Mouse (Mus musculus): ENCODE measurements around the gene Draxin.
A peak's percentile ranks its signal among the peaks of the same experiment; 100 is the strongest.

GRCm38 (mm10) chr4:148083176-148083899 is 47.2 kb downstream of the Draxin start:
- TF ChIP-seq CTCF (IDR thresholded peaks at IDR 0.05 in 2 of 3, conservative IDR thresholded peaks at IDR 0.05 in 1 of 3; ENCODE audit: control insufficient read depth in 1 of 3, insufficient read depth in 1 of 3, low read depth in 2 of 3, low read length in 3 of 3, poor library complexity in 1 of 3, severe bottlenecking in 1 of 3) = no peak
- no peak for TF ChIP-seq ZMIZ1 (IDR thresholded peaks at IDR 0.05; ENCODE audit: low read depth, low read length)
- TF ChIP-seq POLR2AphosphoS2 (IDR thresholded peaks at IDR 0.05; ENCODE audit: low read length) = no peak
- no peak for TF ChIP-seq POLR2A (IDR thresholded peaks at IDR 0.05; ENCODE audit: control insufficient read depth in 1 of 2, insufficient read depth in 1 of 2, low read depth in 1 of 2, low read length in 2 of 2, poor library complexity in 1 of 2)
- TF ChIP-seq USF2 (IDR thresholded peaks at IDR 0.05; ENCODE audit: borderline replicate concordance in 1 of 2, insufficient read depth in 1 of 2, low read depth in 1 of 2, low read length in 2 of 2) = no peak
- no peak for TF ChIP-seq CHD2 (IDR thresholded peaks at IDR 0.05; ENCODE audit: low read length)
- TF ChIP-seq GATA1 (IDR thresholded peaks at IDR 0.05; ENCODE audit: low read depth, low read length) = no peak
- no peak for TF ChIP-seq TAL1 (IDR thresholded peaks at IDR 0.05; ENCODE audit: low read length)
- TF ChIP-seq ZNF384 (IDR thresholded peaks at IDR 0.05; ENCODE audit: low read depth, low read length) = no peak
- peak; percentile 80 for TF ChIP-seq USF1 (IDR thresholded peaks at IDR 0.05; ENCODE audit: low read depth, low read length)
- TF ChIP-seq NRF1 (IDR thresholded peaks at IDR 0.05; ENCODE audit: insufficient read depth, low read depth, low read length, poor library complexity, severe bottlenecking) = no peak
